Mouse (Mus musculus): Measurements from ENCODE around the gene Timm13. TPM values are rescaled to one million over a fixed set of nuclear protein-coding genes. Genes with fewer than 3 reads are reported as not detected.

The Timm13 gene
- total RNA-seq, 2 experiments from 2014 or later: 100 to 150 TPM

DNA sequence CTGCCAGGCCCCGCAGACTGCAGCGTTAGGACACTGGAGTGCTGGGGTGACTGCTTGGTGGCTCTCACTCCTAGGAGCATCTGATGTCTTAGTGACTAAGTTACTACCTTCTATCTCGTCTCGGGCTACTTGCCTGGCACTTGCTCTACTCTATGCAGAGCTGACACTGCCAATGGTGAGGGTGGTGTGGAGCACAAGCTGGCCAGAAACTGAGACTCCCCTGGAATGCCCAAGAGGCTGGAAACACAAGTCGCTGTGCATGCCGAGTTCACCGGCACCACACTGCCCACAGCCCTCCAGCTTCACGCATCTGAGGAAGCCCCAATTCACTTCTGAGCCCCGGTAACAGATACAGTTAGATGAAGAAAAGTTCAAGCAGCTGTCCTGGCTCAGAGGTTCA is 26.7 kb downstream of the Timm13 start:
- ATAC-seq (replicated peaks; ENCODE audit: poor library complexity): no peak

DNA sequence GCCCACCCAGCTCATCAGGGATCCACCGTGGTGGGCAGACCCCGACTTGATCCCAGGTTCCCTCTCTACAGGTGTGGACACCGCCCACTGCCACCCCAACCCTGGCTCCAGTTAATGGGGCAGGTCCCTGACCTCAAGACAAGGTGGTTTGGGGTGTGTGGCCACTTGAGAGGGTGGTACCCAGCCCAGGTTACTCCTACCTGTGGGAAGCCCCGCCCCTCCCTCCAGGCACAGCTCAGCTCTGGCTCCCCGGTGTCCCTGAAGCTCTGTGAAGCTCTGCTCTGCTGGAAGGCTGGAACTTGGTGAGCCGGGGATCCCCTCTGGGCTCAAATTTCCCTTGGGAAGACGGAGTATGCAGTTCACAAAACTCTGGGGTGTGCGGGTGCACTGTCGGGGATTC is 29.2 kb downstream of the Timm13 start, which contains the start of gene Tmprss9:
Gene Tmprss9 (plus strand): TSS at position 268 of the 400 bp plus-strand sequence.
- 0 out of 2 replicates have a peak, but pooled peaks have one; percentile 7 for ATAC-seq (replicated peaks; ENCODE audit: poor library complexity)

DNA sequence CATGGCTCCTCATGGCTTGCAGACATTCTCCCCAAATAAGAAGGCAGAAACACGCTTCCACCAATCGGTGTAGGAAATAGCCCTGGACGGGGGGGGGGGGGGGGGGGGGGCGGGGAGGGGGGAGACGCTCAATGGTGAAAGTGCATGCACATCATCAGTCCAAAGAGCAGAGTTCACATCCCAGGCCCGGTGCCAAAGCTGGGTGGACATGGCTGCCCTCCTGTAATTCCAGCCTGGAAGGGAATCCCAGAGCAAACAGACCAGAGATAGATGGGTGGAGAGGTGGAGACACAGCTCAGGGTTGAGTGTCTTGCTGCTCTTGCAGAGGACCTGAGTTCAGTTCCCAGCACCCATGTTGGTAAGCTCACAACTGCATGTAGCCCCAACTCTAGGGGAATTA is 29.8 kb downstream of the Timm13 start:
- ATAC-seq (replicated peaks; ENCODE audit: poor library complexity): no peak

DNA sequence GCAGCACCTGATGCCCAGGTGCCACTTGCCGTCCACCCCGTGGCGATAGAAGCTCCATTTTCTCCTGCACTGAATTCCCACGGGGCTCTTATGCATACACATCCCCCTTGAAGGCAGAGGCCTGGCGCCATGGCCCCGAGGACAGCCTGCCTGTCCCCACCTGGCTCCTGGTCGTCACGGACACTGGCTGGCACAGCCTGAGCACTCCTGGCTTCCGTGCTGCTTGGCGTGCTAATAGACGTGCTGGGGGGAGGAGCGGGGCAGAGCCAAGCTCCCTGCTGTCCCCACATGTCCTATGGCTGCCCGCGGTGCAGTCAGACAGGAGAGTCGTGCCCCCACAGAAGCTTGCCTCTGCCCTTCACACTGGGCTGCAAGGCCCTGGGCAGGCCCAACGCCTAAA is 36.3 kb downstream of the Timm13 start:
- ATAC-seq (replicated peaks; ENCODE audit: poor library complexity): no peak

DNA sequence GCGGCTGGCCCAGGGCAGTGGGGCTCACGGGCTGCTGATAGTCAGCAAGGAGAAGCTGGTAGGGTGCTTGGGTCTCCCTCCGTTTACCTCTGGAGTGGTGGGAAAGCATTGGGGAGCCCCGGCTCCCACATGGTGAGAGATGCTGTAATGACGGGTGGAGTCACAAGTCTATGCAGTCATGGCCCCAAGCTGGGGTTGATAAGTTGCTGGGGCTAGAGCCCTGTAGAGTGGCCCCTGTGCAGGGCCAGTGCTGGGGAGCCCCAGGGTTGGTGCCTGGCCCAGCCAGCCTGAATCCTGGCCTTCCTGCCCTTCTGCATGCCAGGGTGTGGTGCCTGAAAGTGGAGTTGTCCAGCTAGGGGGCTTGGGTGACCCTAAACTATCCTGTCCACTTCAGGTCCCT is 38.5 kb downstream of the Timm13 start:
- no peak for ATAC-seq (replicated peaks; ENCODE audit: poor library complexity)

DNA sequence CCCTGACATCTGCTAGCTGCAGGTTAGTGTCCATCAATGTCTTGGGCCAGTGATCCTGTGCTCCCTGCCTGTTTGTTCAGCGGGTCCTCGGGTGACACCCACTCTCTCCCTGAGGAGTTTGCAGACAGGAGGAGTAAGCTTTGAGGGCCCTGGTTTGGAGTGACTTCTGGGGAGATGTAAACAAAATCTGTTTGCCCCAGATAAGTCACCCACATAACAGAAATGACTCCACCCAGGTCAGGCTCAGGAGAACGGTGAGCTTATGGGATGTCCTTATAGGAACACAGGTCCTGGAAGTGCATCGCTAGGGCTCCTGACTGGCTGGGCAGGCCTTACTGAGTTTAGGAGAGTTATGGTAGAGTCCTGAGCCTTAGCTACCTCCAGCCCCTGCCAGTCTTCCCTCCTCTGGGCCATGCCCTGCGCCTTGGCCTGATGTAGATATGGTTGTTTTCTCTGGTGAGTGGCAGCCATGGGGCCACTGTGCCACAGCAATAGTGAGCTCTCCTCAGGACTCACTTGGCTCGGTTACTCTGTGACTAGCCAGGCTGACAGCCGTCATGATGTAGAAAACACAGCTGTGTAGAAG is 42.3 kb downstream of the Timm13 start:
- peak; percentile 63 for ATAC-seq (replicated peaks; ENCODE audit: poor library complexity)

DNA sequence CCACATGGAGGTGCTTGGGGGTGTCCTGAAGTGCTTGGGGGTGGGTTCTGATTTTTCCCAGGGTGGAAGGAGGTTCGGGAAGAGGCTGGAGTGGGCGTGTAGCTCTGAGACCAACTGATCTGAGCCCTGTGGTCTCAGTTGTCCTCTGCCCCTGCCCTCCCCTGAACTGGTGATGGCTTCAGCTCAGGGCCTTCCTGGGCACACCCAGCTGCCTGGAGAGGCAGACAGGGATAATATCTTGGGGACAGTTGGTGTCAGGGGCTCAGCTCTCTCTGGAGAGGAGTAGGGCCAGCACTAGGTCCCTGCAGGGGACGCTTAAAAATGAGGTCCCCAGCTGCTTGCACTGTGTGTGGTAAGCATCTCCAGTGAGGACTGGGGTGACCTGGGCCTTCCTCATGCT is 42.9 kb downstream of the Timm13 start:
- ATAC-seq (replicated peaks; ENCODE audit: poor library complexity): peak; percentile 12; the same call in 1 of the 2 replicates

DNA sequence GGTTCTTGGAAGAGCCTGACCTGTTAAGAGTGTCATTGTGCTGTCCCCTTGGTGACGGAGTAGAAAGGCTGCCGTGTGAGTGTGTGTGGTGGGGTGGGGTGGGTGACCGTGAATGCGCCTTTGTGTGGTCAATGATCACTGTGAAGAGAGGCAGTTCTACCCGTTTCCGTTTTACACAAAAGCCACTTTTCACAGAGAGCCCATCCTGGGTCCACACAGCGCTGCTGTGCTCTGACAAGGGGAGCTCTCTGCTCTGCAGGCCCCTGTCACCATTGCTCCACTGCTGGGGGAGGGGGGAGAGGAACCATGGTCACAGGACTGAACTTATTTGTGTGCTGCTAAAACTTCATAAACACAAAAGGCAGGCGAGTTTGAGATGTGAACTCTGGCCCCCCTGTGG is 43.4 kb downstream of the Timm13 start:
- no peak for ATAC-seq (replicated peaks; ENCODE audit: poor library complexity)

DNA sequence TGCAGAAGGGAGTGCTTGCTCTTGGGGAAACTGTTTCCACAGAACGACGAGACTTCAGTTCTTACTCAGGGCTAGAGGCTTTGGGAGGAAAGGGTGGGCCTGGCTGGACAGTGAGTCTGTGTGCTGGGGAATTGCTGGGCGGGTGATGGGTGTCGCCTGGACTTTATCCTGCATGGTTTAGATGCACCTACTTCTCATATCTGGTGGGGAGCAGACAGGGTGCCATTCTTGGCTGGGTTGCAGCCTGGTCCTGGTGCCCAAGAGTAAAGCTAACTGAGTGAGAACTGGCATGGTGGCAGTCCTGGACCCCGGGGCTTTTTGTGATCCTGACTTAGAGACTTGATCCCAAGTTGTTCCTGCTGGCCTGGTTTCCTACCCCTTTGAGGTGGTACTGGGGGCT is 43.9 kb downstream of the Timm13 start:
- ATAC-seq (replicated peaks; ENCODE audit: poor library complexity): no peak

DNA sequence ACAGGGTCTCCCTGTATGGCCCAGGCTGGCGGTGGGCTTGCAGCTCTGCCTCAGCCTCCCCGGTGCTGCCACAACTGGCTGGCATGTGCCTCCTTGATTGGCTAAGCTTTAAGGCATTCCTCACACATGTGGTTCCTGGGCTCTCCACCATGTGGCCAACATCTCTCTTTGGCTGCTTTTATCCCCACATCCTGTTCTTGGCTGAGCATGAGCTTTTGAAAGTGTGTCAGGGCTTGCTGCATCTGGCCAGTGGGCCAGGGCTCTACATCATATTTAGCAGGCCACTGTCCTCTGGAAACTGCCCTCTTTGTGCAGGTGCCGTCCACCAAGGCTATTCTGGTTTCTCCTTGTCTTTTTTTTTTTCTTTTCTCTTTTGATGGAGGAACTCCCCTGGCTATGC is 44.5 kb downstream of the Timm13 start:
- peak; percentile 49 for ATAC-seq (replicated peaks; ENCODE audit: poor library complexity)

DNA sequence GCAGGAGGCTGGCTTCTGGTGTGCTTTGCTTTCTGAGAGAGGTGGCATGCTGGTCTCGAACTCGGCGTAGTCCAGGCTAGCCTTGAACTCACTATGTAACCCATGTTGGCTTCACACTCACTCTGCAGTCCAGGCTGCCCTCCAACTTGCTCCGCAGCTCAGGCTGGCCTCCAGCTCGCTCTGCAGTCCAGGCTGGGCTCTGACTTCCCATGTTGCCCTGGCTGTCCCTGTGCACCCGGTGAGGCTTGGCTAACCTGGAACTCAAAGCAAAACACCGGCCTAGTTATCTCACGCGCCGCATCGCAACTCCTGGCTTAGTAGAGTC is 45.1 kb downstream of the Timm13 start:
- ATAC-seq (replicated peaks; ENCODE audit: poor library complexity): no peak

DNA sequence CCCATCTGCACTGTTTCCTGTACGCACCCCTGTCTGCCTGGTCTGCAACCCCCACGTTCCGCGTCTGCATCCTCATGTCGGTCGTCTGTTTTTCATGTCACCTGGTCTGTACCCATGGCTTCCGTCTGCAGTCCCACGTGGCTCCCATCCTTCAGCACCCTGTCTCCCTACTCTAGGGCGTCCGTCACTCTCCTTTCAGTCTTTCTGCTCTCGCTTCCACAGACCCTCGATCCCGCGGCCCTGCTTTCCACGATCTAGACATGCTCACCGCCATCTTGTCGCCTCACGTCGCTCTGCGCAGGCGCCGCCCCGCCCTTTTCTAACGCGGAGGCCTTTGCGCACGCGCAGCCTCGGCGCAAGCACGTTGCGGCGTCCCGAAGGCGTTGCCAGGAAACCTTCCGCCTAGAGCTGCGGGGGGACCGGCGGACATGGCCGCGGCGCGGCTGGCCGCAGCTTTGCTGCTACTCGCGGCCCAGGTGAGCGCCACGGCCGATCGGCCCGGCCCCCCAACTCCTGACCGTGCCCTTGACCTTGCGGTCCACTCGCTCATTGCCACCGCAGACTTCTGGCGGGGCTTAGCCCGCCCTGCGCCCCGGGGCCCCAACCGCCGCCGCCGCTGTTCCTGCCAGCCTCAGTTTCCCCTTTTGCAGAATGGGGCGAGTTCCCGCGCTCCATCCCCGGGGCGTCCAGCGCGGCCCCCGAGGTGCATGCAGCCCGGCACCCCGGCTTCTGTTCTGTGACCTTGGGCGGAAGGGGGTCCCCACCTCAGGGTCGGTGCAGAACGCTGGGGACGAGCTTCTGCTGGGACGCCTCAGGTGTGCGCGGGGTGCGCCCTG is 45.6 kb downstream of the Timm13 start, which contains the start of the genes Lsm7 and Sppl2b:
Gene Lsm7 (minus strand): TSS at position 297 of the 836 bp plus-strand sequence.
Gene Sppl2b (plus strand): TSS at position 363 of the 836 bp plus-strand sequence.
- ATAC-seq (replicated peaks; ENCODE audit: poor library complexity): peak; percentile 49

Other genes starting within 250 kb of the Timm13 start
- 10.5 and 13.2 TPM in 2 replicates for gene Btbd2, start 243.9 kb downstream of the Timm13 start, total RNA-seq (2015)
- gene Btbd2, start 243.9 kb downstream of the Timm13 start, total RNA-seq (2017): 19.9 and 25.7 TPM in 2 replicates
- 40.1 and 46.2 TPM in 2 replicates for gene Mknk2, start 222.9 kb downstream of the Timm13 start, total RNA-seq (2015)
- gene Mknk2, start 222.9 kb downstream of the Timm13 start, total RNA-seq (2017): 32.8 and 44.4 TPM in 2 replicates
- gene Mob3a, start 199.0 kb downstream of the Timm13 start, total RNA-seq (2015): 26.4 and 31.9 TPM in 2 replicates
- gene Mob3a, start 199.0 kb downstream of the Timm13 start, total RNA-seq (2017): 34.9 and 39.0 TPM in 2 replicates
- gene Izumo4, start 198.8 kb downstream of the Timm13 start, total RNA-seq (2015): 7.0 and 13.6 TPM in 2 replicates
- gene Izumo4, start 198.8 kb downstream of the Timm13 start, total RNA-seq (2017): 1.7 and 4.3 TPM in 2 replicates
- 31.5 and 40.3 TPM in 2 replicates for gene Ap3d1, start 158.7 kb downstream of the Timm13 start, total RNA-seq (2015)
- gene Ap3d1, start 158.7 kb downstream of the Timm13 start, total RNA-seq (2017): 34.7 and 48.7 TPM in 2 replicates
- gene Dot1l, start 145.8 kb downstream of the Timm13 start, total RNA-seq (2015): 29.2 and 34.8 TPM in 2 replicates
- 9.0 and 9.7 TPM in 2 replicates for gene Dot1l, start 145.8 kb downstream of the Timm13 start, total RNA-seq (2017)
- 74.9 and 78.4 TPM in 2 replicates for gene Sf3a2, start 102.8 kb downstream of the Timm13 start, total RNA-seq (2015)
- 11.5 and 19.0 TPM in 2 replicates for gene Sf3a2, start 102.8 kb downstream of the Timm13 start, total RNA-seq (2017)
- 64.8 and 78.7 TPM in 2 replicates for gene Plekhj1, start 102.3 kb downstream of the Timm13 start, total RNA-seq (2015)
- gene Plekhj1, start 102.3 kb downstream of the Timm13 start, total RNA-seq (2017): 32.6 and 43.9 TPM in 2 replicates
- gene Amh, start 95.7 kb downstream of the Timm13 start, total RNA-seq (2015): not detected in 2 replicates
- gene Amh, start 95.7 kb downstream of the Timm13 start, total RNA-seq (2017): 0.14 TPM in 1 of 2 replicates, not detected in the other
- gene Jsrp1, start 87.5 kb downstream of the Timm13 start, total RNA-seq (2015): not detected in 2 replicates
- not detected in 2 replicates for gene Jsrp1, start 87.5 kb downstream of the Timm13 start, total RNA-seq (2017)
- 1,168 and 1,276 TPM in 2 replicates for gene Oaz1, start 74.3 kb downstream of the Timm13 start, total RNA-seq (2015)
- 222 and 291 TPM in 2 replicates for gene Oaz1, start 74.3 kb downstream of the Timm13 start, total RNA-seq (2017)
- gene Lingo3, start 56.9 kb downstream of the Timm13 start, total RNA-seq (2015): not detected in 2 replicates
- gene Lingo3, start 56.9 kb downstream of the Timm13 start, total RNA-seq (2017): not detected in 2 replicates
- gene Lsm7, start 45.8 kb downstream of the Timm13 start, total RNA-seq (2015): 125 and 137 TPM in 2 replicates
- gene Lsm7, start 45.8 kb downstream of the Timm13 start, total RNA-seq (2017): 307 and 354 TPM in 2 replicates
- 17.7 and 18.2 TPM in 2 replicates for gene Sppl2b, start 45.7 kb downstream of the Timm13 start, total RNA-seq (2015)
- 29.4 and 39.4 TPM in 2 replicates for gene Sppl2b, start 45.7 kb downstream of the Timm13 start, total RNA-seq (2017)
- not detected in 2 replicates for gene Tmprss9, start 29.1 kb downstream of the Timm13 start, total RNA-seq (2015)
- not detected in 2 replicates for gene Tmprss9, start 29.1 kb downstream of the Timm13 start, total RNA-seq (2017)
- gene Lmnb2, start 17.3 kb upstream of the Timm13 start, total RNA-seq (2015): 11.7 and 13.9 TPM in 2 replicates
- 49.3 and 56.9 TPM in 2 replicates for gene Lmnb2, start 17.3 kb upstream of the Timm13 start, total RNA-seq (2017)
- 18.7 and 20.7 TPM in 2 replicates for gene Gadd45b, start 29.1 kb upstream of the Timm13 start, total RNA-seq (2015)
- 17.6 and 17.9 TPM in 2 replicates for gene Gadd45b, start 29.1 kb upstream of the Timm13 start, total RNA-seq (2017)
- gene Gng7, start 114.0 kb upstream of the Timm13 start, total RNA-seq (2015): 0.44 and 0.57 TPM in 2 replicates
- 0.83 and 1.2 TPM in 2 replicates for gene Gng7, start 114.0 kb upstream of the Timm13 start, total RNA-seq (2017)
- not detected in 2 replicates for gene Diras1, start 124.7 kb upstream of the Timm13 start, total RNA-seq (2015)
- gene Diras1, start 124.7 kb upstream of the Timm13 start, total RNA-seq (2017): not detected in 2 replicates
- 1.9 and 2.3 TPM in 2 replicates for gene Slc39a3, start 136.5 kb upstream of the Timm13 start, total RNA-seq (2015)
- 4.2 and 5.0 TPM in 2 replicates for gene Slc39a3, start 136.5 kb upstream of the Timm13 start, total RNA-seq (2017)
- gene Sgta, start 159.2 kb upstream of the Timm13 start, total RNA-seq (2015): 27.0 and 37.6 TPM in 2 replicates
- gene Sgta, start 159.2 kb upstream of the Timm13 start, total RNA-seq (2017): 31.1 and 31.7 TPM in 2 replicates
- gene Thop1, start 169.1 kb upstream of the Timm13 start, total RNA-seq (2015): 12.7 and 15.6 TPM in 2 replicates
- gene Thop1, start 169.1 kb upstream of the Timm13 start, total RNA-seq (2017): 28.0 and 28.7 TPM in 2 replicates
- gene Creb3l3, start 197.9 kb upstream of the Timm13 start, total RNA-seq (2015): 0.54 and 0.88 TPM in 2 replicates
- gene Creb3l3, start 197.9 kb upstream of the Timm13 start, total RNA-seq (2017): 0.30 and 0.58 TPM in 2 replicates
- 34.4 and 42.5 TPM in 2 replicates for gene Map2k2, start 204.9 kb upstream of the Timm13 start, total RNA-seq (2015)
- 50.1 and 54.9 TPM in 2 replicates for gene Map2k2, start 204.9 kb upstream of the Timm13 start, total RNA-seq (2017)
- gene Zbtb7a, start 234.3 kb upstream of the Timm13 start, total RNA-seq (2015): 17.4 and 18.9 TPM in 2 replicates
- gene Zbtb7a, start 234.3 kb upstream of the Timm13 start, total RNA-seq (2017): 7.7 and 8.6 TPM in 2 replicates

Data from megakaryocyte progenitor cell, adult 5-6 weeks (primary cell).